In genomic region chr11:85827342-85827741, GRCm38 (mm10) we compare ENCODE assay signal across 12 mouse cellular contexts. TPM values are rescaled to one million over a fixed set of nuclear protein-coding genes. Genes with fewer than 3 reads are reported as not detected.
DNase-seq lines count a peak whose midpoint lies in the region; ATAC-seq and TF ChIP-seq lines count a peak whose summit lies in the region.
"Had no signal": no experiment of that assay in that cellular context is flagged by ENCODE, and none has a peak within 500 bp of the region (broad histone marks: within the 10 kb centered on the region; RNA-seq: fewer than 3 reads in every experiment).

No protein-coding gene starts in this region.

- ATAC-seq in midbrain, embryonic 11.5 days (ENCODE audit: low FRiP score) = no peak
- no peak for ATAC-seq in midbrain, embryonic 15.5 days (replicated peaks)
- ATAC-seq in kidney, postnatal 0 days (replicated peaks; ENCODE audit: low FRiP score, low read depth) = no peak
- ATAC-seq in stomach, embryonic 16.5 days (ENCODE audit: insufficient read depth, low FRiP score) = peak; percentile 14; the same call in 1 of the 2 replicates

- TF ChIP-seq CTCF in kidney, postnatal 0 days (IDR thresholded peaks at IDR 0.05; ENCODE audit: low read depth) = no peak

- H3K36me3 ChIP-seq in midbrain, embryonic 11.5 days (ENCODE audit: control insufficient read depth, insufficient read depth, low read length) = no peaks in the 10 kb centered on the region
- H3K36me3 ChIP-seq in midbrain, embryonic 15.5 days (replicated peaks) = no peaks in the 10 kb centered on the region
- H3K36me3 ChIP-seq in kidney, postnatal 0 days (ENCODE audit: insufficient read depth, low read length) = no peaks in the 10 kb centered on the region
- no peaks in the 10 kb centered on the region for H3K36me3 ChIP-seq in stomach, embryonic 16.5 days (ENCODE audit: control insufficient read depth, insufficient read depth, low read length)
- H3K36me3 ChIP-seq: limb, embryonic 15.5 days had no signal

- WGBS in midbrain, embryonic 11.5 days = 6% methylated on average over 9 of the region's 9 CpGs
- WGBS in midbrain, embryonic 15.5 days = 17% methylated on average over 9 of the region's 9 CpGs
- WGBS in kidney, postnatal 0 days = 43% methylated on average over 9 of the region's 9 CpGs
- 40% methylated on average over 9 of the region's 9 CpGs for WGBS in stomach, embryonic 16.5 days

- H3K4me3 ChIP-seq in midbrain, embryonic 11.5 days (ENCODE audit: low read depth, low read length) = no peak overlapping the region
- H3K4me3 ChIP-seq in midbrain, embryonic 15.5 days = no peak overlapping the region
- H3K4me3 ChIP-seq in kidney, postnatal 0 days (replicated peaks; ENCODE audit: low read depth, low read length) = no peak overlapping the region
- H3K4me3 ChIP-seq in stomach, embryonic 16.5 days (replicated peaks; ENCODE audit: low read length) = no peak overlapping the region
- H3K4me3 ChIP-seq: limb, embryonic 15.5 days had no signal

- peak; percentile 46 for DNase-seq in adrenal gland, postnatal 10 days
- DNase-seq in adrenal gland, postnatal 4 days (ENCODE audit: low spot score in 2 of 2) = no peak
- DNase-seq in midbrain, embryonic 11.5 days (ENCODE audit: low spot score, missing footprints) = peak; percentile 89
- DNase-seq in kidney, postnatal 0 days (ENCODE audit: low spot score) = peak; percentile 57
- DNase-seq in left cerebral cortex, postnatal 36 days (ENCODE audit: low spot score in 2 of 2) = no peak
- DNase-seq in T-cell, adult 2 months (ENCODE audit: low spot score) = no peak

- H3K9me3 ChIP-seq in midbrain, embryonic 11.5 days (ENCODE audit: control insufficient read depth, low read length) = no peaks in the 10 kb centered on the region
- H3K9me3 ChIP-seq in midbrain, embryonic 15.5 days = no peaks in the 10 kb centered on the region
- H3K9me3 ChIP-seq in kidney, postnatal 0 days (replicated peaks; ENCODE audit: low read length) = no peaks in the 10 kb centered on the region
- H3K9me3 ChIP-seq in stomach, embryonic 16.5 days (replicated peaks; ENCODE audit: control insufficient read depth, low read length) = no peaks in the 10 kb centered on the region
- H3K9me3 ChIP-seq: limb, embryonic 15.5 days had no signal

- H3K4me1 ChIP-seq in midbrain, embryonic 11.5 days (ENCODE audit: control insufficient read depth, insufficient read depth, low read length) = peaks cover 23% of the 10 kb centered on the region
- H3K4me1 ChIP-seq in midbrain, embryonic 15.5 days = peaks cover 19% of the 10 kb centered on the region
- peaks cover 51% of the 10 kb centered on the region for H3K4me1 ChIP-seq in kidney, postnatal 0 days (replicated peaks; ENCODE audit: insufficient read depth, low read length)
- peaks cover 26% of the 10 kb centered on the region for H3K4me1 ChIP-seq in stomach, embryonic 16.5 days (ENCODE audit: control insufficient read depth, insufficient read depth, low read length)

- no peak overlapping the region for H3K27ac ChIP-seq in midbrain, embryonic 11.5 days (ENCODE audit: low read depth, low read length)
- no peak overlapping the region for H3K27ac ChIP-seq in midbrain, embryonic 15.5 days
- peak overlapping the region; percentile 78 for H3K27ac ChIP-seq in kidney, postnatal 0 days
- H3K27ac ChIP-seq in stomach, embryonic 16.5 days (ENCODE audit: low read length) = no peak overlapping the region
- H3K27ac ChIP-seq: limb, embryonic 15.5 days had no signal

- H3K27me3 ChIP-seq in midbrain, embryonic 11.5 days (ENCODE audit: control insufficient read depth, insufficient read depth, low read length) = peaks cover 80% of the 10 kb centered on the region
- peaks cover 79% of the 10 kb centered on the region for H3K27me3 ChIP-seq in midbrain, embryonic 15.5 days (replicated peaks)
- 0 out of 2 replicates have a peak, but pooled peaks cover 7% of the 10 kb centered on the region for H3K27me3 ChIP-seq in kidney, postnatal 0 days (ENCODE audit: insufficient read depth, low read length)
- peaks cover 31% of the 10 kb centered on the region for H3K27me3 ChIP-seq in stomach, embryonic 16.5 days (ENCODE audit: control insufficient read depth, insufficient read depth, low read length)

- no peak overlapping the region for H3K4me2 ChIP-seq in midbrain, embryonic 11.5 days
- no peak overlapping the region for H3K4me2 ChIP-seq in midbrain, embryonic 15.5 days
- H3K4me2 ChIP-seq in kidney, postnatal 0 days (ENCODE audit: low read length) = no peak overlapping the region
- H3K4me2 ChIP-seq in stomach, embryonic 16.5 days (ENCODE audit: low read depth, low read length) = no peak overlapping the region
- H3K4me2 ChIP-seq: limb, embryonic 15.5 days had no signal

- H3K9ac ChIP-seq in midbrain, embryonic 11.5 days (ENCODE audit: low read length) = no peak overlapping the region
- H3K9ac ChIP-seq in midbrain, embryonic 15.5 days = no peak overlapping the region
- no peak overlapping the region for H3K9ac ChIP-seq in kidney, postnatal 0 days (ENCODE audit: low read depth, low read length)
- peak overlapping the region; percentile 21 for H3K9ac ChIP-seq in stomach, embryonic 16.5 days (ENCODE audit: low read length)
- H3K9ac ChIP-seq: limb, embryonic 15.5 days had no signal

- intact Hi-C loops in left cerebral cortex, postnatal 36 days (cut with DNase I) = no loop called here

RNA-seq across cellular contexts. Expression of gene Tbx2, which starts 5.0 kb away (rescaled TPM):
- 10 to 100 TPM; 27.5 to 31.5 TPM for total RNA-seq in adrenal gland, postnatal 10 days (2021)
- total RNA-seq in adrenal gland, postnatal 4 days (2021) = 10 to 100 TPM; 63.3 TPM
- 0.32 and 0.79 TPM in 2 replicates for polyA plus RNA-seq in midbrain, embryonic 11.5 days (2014; fragmentation: Nextera tagmentation; extraction: Ambion mirVana)
- 1.0 TPM in 2 replicates for polyA plus RNA-seq in midbrain, embryonic 15.5 days (2015; fragmentation: Nextera tagmentation; extraction: Ambion mirVana)
- 15.6 and 22.5 TPM in 2 replicates for polyA plus RNA-seq in kidney, postnatal 0 days (2015; fragmentation: Nextera tagmentation; extraction: Ambion mirVana)
- polyA plus RNA-seq in stomach, embryonic 16.5 days (2015; fragmentation: Nextera tagmentation; extraction: Ambion mirVana) = 2.9 and 3.1 TPM in 2 replicates
- total RNA-seq in left cerebral cortex, postnatal 36 days (2021) = 1 to 10 TPM; 1.9 to 2.2 TPM

RNA-seq across cellular contexts. Expression of gene Gm11444, which starts 22.8 kb away (rescaled TPM):
- not detected for total RNA-seq in adrenal gland, postnatal 10 days (2021)
- total RNA-seq in adrenal gland, postnatal 4 days (2021) = not detected
- not detected in 2 replicates for polyA plus RNA-seq in midbrain, embryonic 11.5 days (2014; fragmentation: Nextera tagmentation; extraction: Ambion mirVana)
- polyA plus RNA-seq in midbrain, embryonic 15.5 days (2015; fragmentation: Nextera tagmentation; extraction: Ambion mirVana) = not detected in 2 replicates
- polyA plus RNA-seq in kidney, postnatal 0 days (2015; fragmentation: Nextera tagmentation; extraction: Ambion mirVana) = not detected in 2 replicates
- polyA plus RNA-seq in stomach, embryonic 16.5 days (2015; fragmentation: Nextera tagmentation; extraction: Ambion mirVana) = not detected in 2 replicates
- total RNA-seq in left cerebral cortex, postnatal 36 days (2021) = not detected
- polyA plus RNA-seq: frontal cortex, adult 2 months; large intestine, adult 2 months; limb, embryonic 15.5 days; urinary bladder, adult 2 months had no signal

RNA-seq across cellular contexts. Expression of gene Tbx4, which starts 58.9 kb away (rescaled TPM):
- under 1 TPM in 1 of 2 experiments, not detected in 1; 0.12 TPM for total RNA-seq in adrenal gland, postnatal 10 days (2021)
- not detected for total RNA-seq in adrenal gland, postnatal 4 days (2021)
- 0.04 and 0.19 TPM in 2 replicates for polyA plus RNA-seq in midbrain, embryonic 11.5 days (2014; fragmentation: Nextera tagmentation; extraction: Ambion mirVana)
- 0.34 and 0.46 TPM in 2 replicates for polyA plus RNA-seq in midbrain, embryonic 15.5 days (2015; fragmentation: Nextera tagmentation; extraction: Ambion mirVana)
- polyA plus RNA-seq in kidney, postnatal 0 days (2015; fragmentation: Nextera tagmentation; extraction: Ambion mirVana) = 0.07 and 0.09 TPM in 2 replicates
- polyA plus RNA-seq in stomach, embryonic 16.5 days (2015; fragmentation: Nextera tagmentation; extraction: Ambion mirVana) = 0.17 and 0.22 TPM in 2 replicates
- total RNA-seq in left cerebral cortex, postnatal 36 days (2021) = under 1 TPM; 0.17 to 0.25 TPM

Comparison
In these comparisons a context has a peak if more than half of its experiments do, and no peak if none do; other contexts are left out.
1. DNase-seq: peak in adrenal gland, postnatal 10 days (single experiment), midbrain, embryonic 11.5 days (single experiment) and kidney, postnatal 0 days (single experiment); none in adrenal gland, postnatal 4 days (0 of 2), left cerebral cortex, postnatal 36 days (0 of 2) and T-cell, adult 2 months (single experiment).